ENCODE assay signal across 19 mouse cellular contexts in the genomic region with DNA sequence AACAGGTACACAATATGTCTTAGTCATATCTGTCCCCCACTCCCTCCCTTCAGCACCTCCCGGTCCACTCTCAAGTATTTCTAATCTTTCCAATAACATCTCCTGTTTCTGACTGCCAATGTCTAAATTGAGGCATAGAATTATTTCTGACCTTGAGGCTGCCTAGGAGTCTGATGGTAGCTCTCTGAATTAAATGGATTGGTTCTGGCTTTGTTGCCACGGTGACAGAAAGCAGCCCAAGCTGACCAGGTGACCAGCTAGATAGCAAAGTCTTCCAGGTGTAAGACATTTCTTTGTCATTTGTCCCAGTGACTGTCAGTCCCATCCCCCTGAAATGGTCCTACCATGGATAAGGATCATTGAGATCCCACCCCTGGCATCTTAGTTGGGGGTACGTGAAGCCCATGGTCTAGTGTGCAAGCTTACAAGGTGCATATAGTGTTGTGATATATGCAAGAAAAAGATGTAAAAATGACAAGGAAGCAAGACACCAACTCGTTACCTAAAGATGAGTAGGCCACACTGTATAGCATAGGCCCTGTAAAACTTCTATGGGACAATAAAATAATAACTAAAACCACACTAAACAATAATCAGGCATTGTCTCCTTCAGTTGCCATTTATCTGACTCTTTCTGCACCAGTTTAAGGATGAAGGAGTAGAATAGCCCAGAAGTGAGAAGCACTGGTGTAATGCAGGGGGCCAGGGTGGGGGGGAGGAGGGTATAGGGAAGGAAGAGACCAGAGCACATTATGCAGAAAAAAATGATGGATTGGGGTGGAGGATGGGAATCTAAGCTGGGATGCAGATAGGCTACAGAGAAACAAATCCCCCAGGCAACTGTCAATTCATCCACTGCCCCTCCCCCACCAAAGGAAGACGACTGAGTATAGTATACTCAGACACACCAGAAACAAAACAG.
DNase-seq lines count a peak whose midpoint lies in the region; ATAC-seq and TF ChIP-seq lines count a peak whose summit lies in the region.
"Had no signal": no experiment of that assay in that cellular context is flagged by ENCODE, and none has a peak within 500 bp of the region (broad histone marks: within the 10 kb centered on the region; RNA-seq: fewer than 3 reads in every experiment).

No protein-coding gene starts in this region.

- peaks cover 6% of the 10 kb centered on the region for H3K4me1 ChIP-seq in forebrain, embryonic 12.5 days
- no peaks in the 10 kb centered on the region for H3K4me1 ChIP-seq in forebrain, embryonic 15.5 days
- H3K4me1 ChIP-seq in hindbrain, embryonic 13.5 days (replicated peaks): peaks cover 7% of the 10 kb centered on the region; the same call in 1 of the 2 replicates
- H3K4me1 ChIP-seq in midbrain, embryonic 16.5 days (ENCODE audit: control insufficient read depth, insufficient read depth, low read length): peaks cover 6% of the 10 kb centered on the region
- H3K4me1 ChIP-seq in liver, embryonic 12.5 days: no peaks in the 10 kb centered on the region
- H3K4me1 ChIP-seq: limb, embryonic 15.5 days had no signal

- peak; percentile 43 for DNase-seq in brain, embryonic 14.5 days (ENCODE audit: low read depth)
- no peak for DNase-seq in layer of hippocampus, adult 18-20 months (ENCODE audit: low spot score in 2 of 2)
- DNase-seq: adrenal gland, adult 8-10 months; B cell, adult 2 months; cerebellum, adult 8-10 months; gastrocnemius, postnatal 14 days; kidney, adult 8-10 months; kidney, postnatal 36 days; liver, postnatal 0 days; lung, postnatal 36 days; right cerebral cortex, adult 18-20 months; thymus, postnatal 4 days had no signal

- H3K4me2 ChIP-seq in forebrain, embryonic 12.5 days: no peak overlapping the region
- H3K4me2 ChIP-seq in forebrain, embryonic 15.5 days (replicated peaks): no peak overlapping the region
- no peak overlapping the region for H3K4me2 ChIP-seq in hindbrain, embryonic 13.5 days
- H3K4me2 ChIP-seq in midbrain, embryonic 16.5 days (ENCODE audit: low read length): no peak overlapping the region
- H3K4me2 ChIP-seq in liver, embryonic 12.5 days: no peak overlapping the region
- H3K4me2 ChIP-seq: limb, embryonic 15.5 days had no signal

- no peaks in the 10 kb centered on the region for H3K36me3 ChIP-seq in forebrain, embryonic 12.5 days (replicated peaks)
- no peaks in the 10 kb centered on the region for H3K36me3 ChIP-seq in forebrain, embryonic 15.5 days
- no peaks in the 10 kb centered on the region for H3K36me3 ChIP-seq in hindbrain, embryonic 13.5 days
- no peaks in the 10 kb centered on the region for H3K36me3 ChIP-seq in midbrain, embryonic 16.5 days (ENCODE audit: control insufficient read depth, insufficient read depth, low read length)
- H3K36me3 ChIP-seq in liver, embryonic 12.5 days: no peaks in the 10 kb centered on the region
- H3K36me3 ChIP-seq: limb, embryonic 15.5 days had no signal

- ATAC-seq in forebrain, embryonic 12.5 days (ENCODE audit: low FRiP score): peak; percentile 57
- no peak for ATAC-seq in forebrain, embryonic 15.5 days (replicated peaks)
- peak; percentile 52; the same call in 1 of the 2 replicates for ATAC-seq in hindbrain, embryonic 13.5 days (ENCODE audit: low FRiP score)
- peak; percentile 56; the same call in 1 of the 2 replicates for ATAC-seq in midbrain, embryonic 16.5 days
- no peak for ATAC-seq in liver, embryonic 12.5 days
- ATAC-seq: forebrain, embryonic 16.5 days; liver, postnatal 0 days had no signal

- H3K27ac ChIP-seq in forebrain, embryonic 12.5 days: no peak overlapping the region
- no peak overlapping the region for H3K27ac ChIP-seq in forebrain, embryonic 15.5 days (replicated peaks)
- peak overlapping the region; percentile 40; the same call in 1 of the 2 replicates for H3K27ac ChIP-seq in hindbrain, embryonic 13.5 days
- H3K27ac ChIP-seq in midbrain, embryonic 16.5 days (ENCODE audit: low read length): no peak overlapping the region
- no peak overlapping the region for H3K27ac ChIP-seq in liver, embryonic 12.5 days
- H3K27ac ChIP-seq: limb, embryonic 15.5 days had no signal

- no peaks in the 10 kb centered on the region for H3K9me3 ChIP-seq in forebrain, embryonic 12.5 days
- H3K9me3 ChIP-seq in forebrain, embryonic 15.5 days: no peaks in the 10 kb centered on the region
- H3K9me3 ChIP-seq in hindbrain, embryonic 13.5 days: 0 out of 2 replicates have a peak, but pooled peaks cover 4% of the 10 kb centered on the region
- H3K9me3 ChIP-seq in midbrain, embryonic 16.5 days (replicated peaks; ENCODE audit: control insufficient read depth, low read length, poor library complexity, severe bottlenecking): no peaks in the 10 kb centered on the region
- H3K9me3 ChIP-seq in liver, embryonic 12.5 days (replicated peaks): no peaks in the 10 kb centered on the region
- H3K9me3 ChIP-seq: limb, embryonic 15.5 days had no signal

- TF ChIP-seq CTCF in brain, embryonic 14.5 days (IDR thresholded peaks at IDR 0.05; ENCODE audit: borderline replicate concordance, extremely low read depth, insufficient read depth, insufficient read length): no peak

- H3K9ac ChIP-seq in forebrain, embryonic 12.5 days: no peak overlapping the region
- H3K9ac ChIP-seq in forebrain, embryonic 15.5 days (replicated peaks): no peak overlapping the region
- no peak overlapping the region for H3K9ac ChIP-seq in hindbrain, embryonic 13.5 days
- no peak overlapping the region for H3K9ac ChIP-seq in midbrain, embryonic 16.5 days (ENCODE audit: low read depth, low read length)
- no peak overlapping the region for H3K9ac ChIP-seq in liver, embryonic 12.5 days
- H3K9ac ChIP-seq: limb, embryonic 15.5 days; liver, postnatal 0 days had no signal

- H3K4me3 ChIP-seq in forebrain, embryonic 12.5 days (replicated peaks): no peak overlapping the region
- no peak overlapping the region for H3K4me3 ChIP-seq in forebrain, embryonic 15.5 days
- H3K4me3 ChIP-seq in hindbrain, embryonic 13.5 days: no peak overlapping the region
- no peak overlapping the region for H3K4me3 ChIP-seq in midbrain, embryonic 16.5 days (ENCODE audit: low read depth, low read length)
- no peak overlapping the region for H3K4me3 ChIP-seq in liver, embryonic 12.5 days
- H3K4me3 ChIP-seq: limb, embryonic 15.5 days had no signal

- 75% methylated on average over 5 of the region's 5 CpGs for WGBS in forebrain, embryonic 12.5 days
- 76% methylated on average over 5 of the region's 5 CpGs for WGBS in forebrain, embryonic 15.5 days
- 71% methylated on average over 5 of the region's 5 CpGs for WGBS in hindbrain, embryonic 13.5 days
- 63% methylated on average over 5 of the region's 5 CpGs for WGBS in midbrain, embryonic 16.5 days
- 68% methylated on average over 5 of the region's 5 CpGs for WGBS in liver, embryonic 12.5 days (ENCODE audit: insufficient replicate concordance)

- TF ChIP-seq POLR2A in brain, embryonic 14.5 days (IDR thresholded peaks at IDR 0.05; ENCODE audit: borderline replicate concordance, extremely low read depth, insufficient read depth, insufficient read length, poor library complexity, severe bottlenecking): no peak

- no peaks in the 10 kb centered on the region for H3K27me3 ChIP-seq in forebrain, embryonic 12.5 days
- no peaks in the 10 kb centered on the region for H3K27me3 ChIP-seq in forebrain, embryonic 15.5 days
- no peaks in the 10 kb centered on the region for H3K27me3 ChIP-seq in hindbrain, embryonic 13.5 days
- H3K27me3 ChIP-seq in midbrain, embryonic 16.5 days (ENCODE audit: control insufficient read depth, insufficient read depth, low read depth, low read length): no peaks in the 10 kb centered on the region
- H3K27me3 ChIP-seq in liver, embryonic 12.5 days (replicated peaks): no peaks in the 10 kb centered on the region
- H3K27me3 ChIP-seq: limb, embryonic 15.5 days had no signal

Comparison
In these comparisons a context has a peak if more than half of its experiments do, and no peak if none do; other contexts are left out.
1. ATAC-seq: peak in forebrain, embryonic 12.5 days (single experiment), hindbrain, embryonic 13.5 days (single experiment) and midbrain, embryonic 16.5 days (single experiment); none in forebrain, embryonic 15.5 days (single experiment) and liver, embryonic 12.5 days (single experiment).